Mouse (Mus musculus): ENCODE data around the gene Nptn.
A peak's percentile ranks its signal among the peaks of the same experiment; 100 is the strongest.

The Nptn gene

DNA sequence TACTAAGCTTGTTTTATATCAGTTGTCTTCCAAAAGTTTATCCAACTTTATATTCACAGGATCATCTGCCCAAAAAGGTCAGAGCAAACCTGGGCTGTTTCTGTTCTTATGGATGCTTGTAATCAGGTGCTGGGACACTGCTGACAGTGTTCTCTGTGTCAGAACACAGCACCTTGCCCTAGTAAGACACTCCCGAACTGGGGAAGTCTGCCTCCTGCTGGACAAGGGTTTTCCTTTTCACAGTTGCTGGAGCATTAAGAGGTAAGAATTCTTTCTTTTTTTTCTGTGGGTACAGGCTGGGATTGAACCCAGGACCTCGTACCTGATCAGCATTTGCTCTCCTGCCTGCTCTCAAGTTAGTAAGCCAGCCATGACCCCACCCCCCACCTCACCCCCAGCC lies 74.4 kb downstream of the Nptn start:
- DNase-seq (ENCODE audit: low read depth, low spot score): peak; percentile 55

DNA sequence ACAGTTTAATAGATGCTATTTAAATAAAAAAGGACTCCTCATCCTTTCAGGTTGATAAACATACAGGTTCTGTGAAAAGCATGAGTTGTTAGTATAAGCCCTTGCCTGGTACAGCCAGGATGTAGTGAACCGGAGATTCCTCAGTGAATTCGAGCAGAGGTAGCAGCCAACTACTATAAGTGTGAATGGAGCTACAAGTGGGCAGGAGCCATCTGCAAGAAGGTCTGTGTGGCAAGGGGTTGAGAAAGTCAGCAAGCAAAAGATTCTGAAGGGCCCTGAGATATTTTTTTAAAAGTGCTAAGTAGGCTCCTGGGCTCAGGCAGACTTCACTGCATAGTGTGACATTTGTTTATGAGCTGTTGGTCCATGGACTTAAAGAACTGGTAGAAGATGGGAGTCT lies 74.8 kb downstream of the Nptn start:
- no peak for DNase-seq (ENCODE audit: low read depth, low spot score)

DNA sequence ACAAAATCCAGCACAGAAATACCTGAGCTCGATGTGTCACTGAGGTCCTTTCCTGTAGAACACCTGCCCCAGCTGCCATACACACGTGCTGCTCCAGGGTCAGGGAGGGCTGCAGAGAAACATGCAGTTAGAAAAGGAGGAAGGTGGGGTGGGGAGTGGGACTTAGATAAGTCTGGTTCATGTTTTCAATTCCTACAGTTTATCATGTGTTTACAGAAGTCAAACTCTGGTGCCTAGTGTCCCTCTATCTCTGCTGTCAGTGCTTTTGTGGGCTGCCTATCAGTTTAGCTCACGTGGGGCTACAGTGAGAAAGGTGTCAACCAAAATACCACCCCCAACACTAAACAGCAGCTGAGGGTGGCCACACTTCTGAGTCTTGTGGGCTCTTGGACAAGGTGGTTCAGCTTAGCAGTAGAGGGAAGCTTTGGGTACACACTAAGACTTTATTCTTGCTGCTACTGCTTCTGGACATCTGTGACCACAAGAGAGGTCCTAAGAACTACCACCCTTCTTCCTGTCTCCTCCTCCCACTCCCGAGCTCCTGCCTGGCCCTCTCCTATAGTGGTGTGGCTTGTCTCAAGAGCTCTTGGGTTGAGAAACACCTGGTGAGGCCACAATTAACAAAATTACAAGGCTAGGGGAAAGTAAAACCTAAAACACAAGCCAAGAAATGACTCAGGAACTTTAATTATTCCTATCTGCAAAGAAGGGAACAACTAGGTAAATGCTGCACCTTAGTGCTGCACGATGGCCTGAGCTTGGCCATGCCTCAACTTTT lies 75.9 kb downstream of the Nptn start:
- no peak for DNase-seq (ENCODE audit: low read depth, low spot score)

DNA sequence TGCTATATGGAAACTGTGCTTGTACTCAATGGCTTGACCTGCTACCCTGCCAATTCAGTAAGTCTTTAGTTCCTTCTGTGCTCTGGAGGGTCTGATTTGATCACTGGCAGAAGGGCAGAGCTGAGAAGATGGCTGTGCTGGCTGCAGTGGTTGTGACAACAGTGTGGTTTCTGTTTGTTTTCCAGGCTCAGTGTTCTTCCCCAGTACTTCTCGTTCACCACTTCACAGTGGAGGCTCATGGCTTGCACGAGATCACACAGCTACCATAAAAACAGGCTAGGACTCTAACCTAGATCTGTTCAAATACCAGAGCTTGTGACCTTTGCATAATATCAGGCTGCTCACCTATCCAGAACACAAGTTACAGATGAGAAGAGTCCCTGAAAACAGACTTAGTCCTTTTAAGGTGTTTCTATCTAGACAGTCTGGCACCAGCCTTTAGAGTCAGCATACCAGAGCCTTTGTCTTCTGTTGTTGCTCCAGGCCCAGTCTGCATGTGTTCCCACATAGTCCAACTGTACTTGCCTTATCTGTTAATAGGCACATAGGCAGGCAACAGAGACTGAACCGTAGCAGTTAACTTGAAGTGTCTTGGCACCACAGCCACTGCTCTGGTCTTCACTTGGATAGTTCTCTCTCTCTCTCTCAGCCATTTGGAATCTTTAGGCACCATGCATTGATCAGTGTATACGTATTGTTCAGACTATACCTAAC lies 76.7 kb downstream of the Nptn start:
- DNase-seq (ENCODE audit: low read depth, low spot score): no peak

DNA sequence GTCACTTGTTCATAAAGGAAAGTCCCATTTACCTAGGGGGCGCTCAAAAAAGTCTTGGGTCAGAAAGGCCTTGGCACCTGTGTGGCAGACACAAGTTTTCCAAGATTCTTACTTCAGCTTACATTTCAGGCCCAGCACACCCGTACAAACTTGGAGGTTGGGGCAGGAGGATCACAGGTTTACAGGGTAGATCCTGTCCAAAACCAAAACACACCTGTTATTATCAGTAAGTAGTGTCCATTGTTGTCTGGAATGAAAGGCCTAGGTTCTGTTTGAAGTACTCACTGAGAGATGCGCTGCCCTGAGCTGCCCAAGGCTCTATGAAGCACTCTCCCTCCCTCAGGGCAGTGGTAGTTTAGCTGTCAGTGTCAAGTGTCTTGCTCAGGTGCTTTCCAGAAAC lies 77.3 kb downstream of the Nptn start:
- no peak for DNase-seq (ENCODE audit: low read depth, low spot score)

DNA sequence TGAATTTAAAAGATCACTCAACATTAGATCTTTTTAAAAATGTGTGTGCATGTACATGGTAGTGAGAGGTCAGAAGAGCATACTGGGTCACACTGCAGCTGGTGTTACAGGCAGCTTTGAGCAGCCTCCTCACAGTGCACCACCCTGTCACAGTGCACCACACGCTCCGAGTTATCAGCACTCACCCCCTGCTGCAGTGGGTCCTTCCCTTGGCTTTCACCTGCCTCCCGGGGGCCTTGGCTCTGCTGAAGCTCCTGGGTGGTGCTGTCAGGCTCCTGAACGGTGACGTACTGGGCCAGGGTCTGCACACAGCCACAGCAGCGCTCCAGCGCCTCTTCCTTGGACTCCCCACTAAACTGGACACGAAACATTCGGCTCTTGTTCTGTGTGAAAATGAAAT lies 77.9 kb downstream of the Nptn start:
- no peak for DNase-seq (ENCODE audit: low read depth, low spot score)

DNA sequence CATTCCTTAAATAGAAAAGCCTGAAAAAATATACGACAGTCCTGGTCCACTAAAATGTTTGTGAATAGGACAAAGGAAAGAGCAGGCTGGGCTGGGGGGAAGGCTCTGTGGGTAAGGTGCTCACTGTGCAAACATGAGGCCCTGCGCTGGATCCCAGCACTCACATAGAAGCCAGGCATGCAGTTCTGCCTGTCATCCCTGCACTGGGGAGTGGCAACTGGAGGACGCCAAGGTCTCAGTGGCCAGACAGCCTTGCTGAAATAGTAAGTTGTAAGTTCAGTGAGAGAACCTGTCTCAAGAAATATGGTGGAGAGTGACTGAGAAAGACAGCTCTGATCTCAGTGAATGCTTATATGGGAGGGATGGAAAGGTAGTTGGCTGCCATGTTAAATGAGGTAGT lies 78.6 kb downstream of the Nptn start:
- DNase-seq (ENCODE audit: low read depth, low spot score): no peak

DNA sequence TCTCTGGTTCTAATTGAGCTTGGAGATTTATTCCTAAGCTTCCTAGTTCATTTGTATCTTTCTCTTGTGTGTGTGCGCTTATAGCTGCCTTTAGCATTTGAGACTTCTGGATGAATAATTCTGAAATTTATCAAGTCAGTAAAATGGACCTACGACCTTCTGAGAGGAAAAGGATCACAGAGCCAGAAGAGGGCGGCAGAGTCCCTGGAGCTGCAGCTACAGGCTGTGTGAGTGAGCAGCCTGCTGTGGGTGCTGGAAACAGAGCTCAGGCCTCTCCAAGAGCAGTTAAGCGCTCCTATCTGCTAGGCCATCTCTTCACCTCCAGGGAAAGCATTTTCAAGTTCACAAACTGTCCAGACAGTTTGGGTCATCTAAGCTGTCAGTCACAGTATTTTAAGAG lies 80.0 kb downstream of the Nptn start:
- peak; percentile 41 for DNase-seq (ENCODE audit: low read depth, low spot score)

DNA sequence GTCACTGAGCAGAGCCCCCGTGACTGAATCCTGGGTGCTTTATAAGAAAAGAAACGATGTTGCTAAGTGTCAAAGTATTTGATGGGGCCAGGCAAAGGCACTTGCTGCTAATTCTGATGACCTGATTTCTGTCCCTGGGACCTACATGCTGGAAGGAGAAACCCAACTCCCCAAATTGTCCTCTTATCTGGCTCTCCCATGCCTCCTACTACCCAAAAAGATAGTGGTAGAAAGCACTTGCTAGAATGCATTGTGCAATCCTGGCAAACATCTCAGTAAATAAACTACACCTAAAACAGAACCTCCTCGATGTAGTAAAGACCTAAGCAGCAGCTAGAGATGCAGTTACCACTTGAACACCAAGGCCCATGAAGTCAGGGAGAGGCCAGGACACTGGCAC lies 80.8 kb downstream of the Nptn start:
- DNase-seq (ENCODE audit: low read depth, low spot score): no peak

DNA sequence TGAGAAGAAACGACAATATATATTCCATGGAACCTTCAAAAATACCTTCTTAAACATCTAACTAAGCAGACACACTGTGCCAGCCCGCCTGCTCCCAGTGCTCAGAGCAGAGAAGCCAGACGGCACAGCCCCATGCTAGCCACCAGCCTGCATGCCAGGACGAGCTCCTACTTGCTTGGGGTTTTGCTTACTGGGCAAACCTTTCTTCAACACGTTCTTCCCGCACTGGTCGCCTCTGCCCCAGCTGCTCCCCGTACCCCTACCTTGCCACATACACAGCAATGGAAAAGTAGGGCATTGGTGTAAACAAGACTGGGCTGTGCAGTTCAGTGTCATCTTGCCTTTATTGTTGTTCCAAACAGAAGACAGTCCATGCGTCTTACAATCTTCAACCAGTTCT lies 83.5 kb downstream of the Nptn start:
- no peak for DNase-seq (ENCODE audit: low read depth, low spot score)

DNA sequence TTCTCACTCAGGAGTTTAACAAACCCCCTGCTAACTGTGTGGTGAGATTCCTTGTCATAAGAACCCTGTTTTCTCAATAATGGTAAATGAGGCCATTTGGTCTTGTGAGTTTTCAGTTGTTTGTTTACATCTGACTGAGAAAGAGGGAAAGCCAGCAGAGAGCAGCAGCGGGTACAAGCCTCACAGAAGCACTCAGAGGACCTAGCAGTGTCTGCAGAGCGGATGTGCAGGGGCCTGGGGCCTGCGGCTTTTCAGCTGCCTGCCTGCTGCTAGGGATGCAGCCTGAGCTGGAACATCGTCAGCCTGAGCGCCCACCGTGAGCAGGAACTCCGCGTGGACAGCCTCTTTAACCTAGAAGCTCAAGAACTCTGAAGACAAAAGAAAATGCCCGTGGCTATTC lies 84.2 kb downstream of the Nptn start:
- no peak for DNase-seq (ENCODE audit: low read depth, low spot score)

DNA sequence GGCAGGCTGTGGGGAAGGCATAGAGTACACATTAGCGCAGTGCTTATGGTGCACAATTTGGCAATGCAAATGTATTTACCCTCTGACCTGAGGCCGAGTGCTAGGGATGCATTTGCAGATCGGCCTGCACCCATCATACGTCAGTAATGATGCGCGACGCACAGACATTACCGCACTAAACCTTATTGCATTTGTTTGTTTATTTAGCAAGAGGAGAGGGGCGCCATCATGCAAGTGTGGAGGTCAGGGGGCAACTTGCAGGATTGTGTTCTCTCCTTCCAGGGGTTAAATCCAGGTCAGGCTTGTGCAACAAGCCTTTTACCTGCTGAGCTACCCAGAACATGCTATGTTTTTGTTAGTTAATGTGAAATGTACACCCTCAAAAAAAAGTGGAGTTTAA lies 85.2 kb downstream of the Nptn start:
- DNase-seq (ENCODE audit: low read depth, low spot score): no peak

DNA sequence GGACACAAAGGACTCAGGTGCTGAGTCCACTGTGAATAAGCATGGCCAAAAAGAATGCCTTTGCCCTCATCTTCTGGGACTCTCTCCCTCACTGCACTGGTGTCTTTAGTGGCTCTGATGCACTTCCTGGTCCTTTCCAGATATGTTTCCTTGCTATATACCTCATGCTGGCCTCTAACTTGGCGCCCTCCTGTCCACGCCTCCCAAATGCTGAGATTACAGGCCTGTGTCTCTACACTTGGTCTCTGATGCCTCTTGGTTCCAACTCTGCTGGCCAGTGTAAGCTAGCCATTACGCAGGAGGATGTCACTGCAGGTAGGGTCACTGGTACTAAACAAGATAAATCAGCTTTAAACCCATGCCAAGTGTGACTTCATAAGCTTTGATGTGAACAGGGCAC lies 86.1 kb downstream of the Nptn start:
- DNase-seq (ENCODE audit: low read depth, low spot score): no peak

DNA sequence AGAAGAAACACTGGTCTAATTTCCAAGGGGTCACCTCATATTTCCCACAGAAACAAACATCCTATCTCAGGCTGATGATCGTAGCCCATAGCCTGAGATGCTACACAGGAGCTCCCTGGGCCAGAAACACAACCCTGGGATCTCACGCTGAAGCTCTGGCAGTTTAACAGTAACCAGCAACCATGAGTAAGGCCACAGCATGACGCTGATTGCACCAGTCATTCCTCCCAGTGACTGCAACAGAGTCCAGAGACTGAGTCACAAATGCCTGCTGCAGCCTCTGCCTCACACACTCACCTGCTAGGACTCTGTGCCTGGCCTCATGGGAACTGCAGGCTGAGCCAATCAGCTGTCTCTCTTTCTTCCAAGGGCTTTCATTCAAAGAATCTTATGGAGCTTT lies 87.0 kb downstream of the Nptn start:
- DNase-seq (ENCODE audit: low read depth, low spot score): no peak

DNA sequence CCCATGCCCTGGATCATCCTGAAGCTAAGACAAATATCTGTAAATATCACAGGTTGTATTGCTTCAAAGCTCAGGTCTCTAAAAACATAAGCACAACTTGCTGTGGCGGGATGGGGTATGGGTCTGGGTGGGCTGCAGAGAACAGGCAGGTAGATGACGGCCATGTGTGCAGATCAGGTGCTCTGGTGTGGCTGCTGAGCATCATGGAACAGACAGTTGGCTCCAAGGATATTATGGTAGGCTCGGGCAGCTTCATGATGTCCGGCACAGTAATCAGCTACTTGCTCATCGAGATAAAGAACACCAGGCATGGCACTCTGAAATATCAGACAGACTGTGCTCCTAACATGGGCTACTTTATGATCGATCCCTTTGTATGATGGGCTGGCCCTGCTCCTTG lies 87.8 kb downstream of the Nptn start:
- no peak for DNase-seq (ENCODE audit: low read depth, low spot score)

DNA sequence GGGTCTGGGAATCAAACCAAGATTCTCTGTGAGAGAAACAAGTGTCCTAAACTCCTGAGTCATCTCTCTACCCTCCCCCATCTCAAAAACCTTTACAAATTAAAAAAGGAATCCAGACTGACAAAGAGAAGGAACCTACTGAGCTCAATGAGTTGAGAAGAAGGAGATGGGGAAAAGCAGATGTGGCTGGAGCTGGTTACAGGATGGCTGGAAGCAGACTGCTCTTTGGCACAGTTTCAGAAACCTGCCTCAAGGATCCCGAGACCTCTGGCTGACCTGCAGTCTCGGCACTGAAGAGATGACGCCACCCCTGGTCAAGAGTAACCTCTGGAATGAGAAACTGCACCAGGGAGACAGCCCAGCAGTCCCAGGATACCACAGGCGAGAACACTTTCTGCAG lies 90.4 kb downstream of the Nptn start:
- DNase-seq (ENCODE audit: low read depth, low spot score): peak; percentile 39

DNA sequence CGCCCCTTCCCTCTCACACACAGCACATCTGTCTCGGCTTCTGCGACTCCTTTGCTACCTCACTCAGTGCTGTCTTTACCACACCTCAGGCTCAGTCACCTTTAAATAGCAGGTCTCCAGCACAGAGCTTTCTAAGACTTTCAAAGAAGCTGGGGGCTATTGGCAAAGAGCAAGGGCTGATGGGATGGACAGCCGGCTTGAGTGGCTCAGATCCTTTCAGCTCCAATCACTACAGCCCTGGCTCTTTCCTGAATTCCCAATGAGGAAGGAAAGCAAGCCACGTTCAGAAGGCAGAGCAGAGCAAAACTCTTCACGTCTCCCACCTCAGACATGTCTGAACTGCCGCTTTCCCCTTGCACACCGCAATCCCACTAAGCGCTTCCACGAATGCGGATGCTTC lies 92.7 kb downstream of the Nptn start:
- no peak for DNase-seq (ENCODE audit: low read depth, low spot score)

DNA sequence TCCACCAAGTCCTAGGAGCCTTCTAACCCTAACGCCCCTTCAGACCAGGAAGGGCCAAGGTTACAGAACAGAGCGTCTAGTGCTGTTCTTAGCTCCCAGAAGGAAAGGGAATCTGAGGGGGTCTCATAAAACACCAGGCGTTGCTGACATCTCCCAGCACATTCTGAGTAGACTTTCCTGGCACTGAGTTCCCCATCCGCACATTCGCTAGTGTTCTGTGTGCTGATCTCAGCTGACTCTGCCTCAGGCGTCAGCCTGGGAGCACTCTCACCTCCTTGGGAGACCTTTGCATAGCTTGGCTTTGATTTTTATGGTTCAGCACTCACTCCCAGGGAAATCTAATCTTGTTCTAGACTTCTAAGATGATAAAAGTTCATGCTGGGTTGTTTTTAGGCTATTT lies 93.3 kb downstream of the Nptn start:
- no peak for DNase-seq (ENCODE audit: low read depth, low spot score)

DNA sequence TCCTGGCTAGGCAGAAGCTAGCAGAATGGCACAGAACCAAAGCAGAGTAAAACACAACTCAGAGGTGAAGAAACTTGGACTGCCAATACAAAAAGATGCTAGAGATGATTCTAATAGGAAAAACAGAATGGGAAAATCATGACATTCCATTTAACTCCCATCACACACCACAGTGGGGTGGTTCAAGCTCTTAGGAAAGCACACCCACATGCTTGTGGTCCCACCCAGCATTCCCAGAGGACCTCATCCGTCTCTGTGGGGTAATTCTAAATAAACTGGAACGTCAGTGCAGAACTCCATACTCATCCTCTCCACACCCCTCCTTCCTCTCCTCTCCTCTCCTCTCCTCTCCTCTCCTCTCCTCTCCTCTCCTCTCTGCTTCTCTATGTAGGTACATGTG lies 99.4 kb downstream of the Nptn start:
- DNase-seq (ENCODE audit: low read depth, low spot score): no peak

DNA sequence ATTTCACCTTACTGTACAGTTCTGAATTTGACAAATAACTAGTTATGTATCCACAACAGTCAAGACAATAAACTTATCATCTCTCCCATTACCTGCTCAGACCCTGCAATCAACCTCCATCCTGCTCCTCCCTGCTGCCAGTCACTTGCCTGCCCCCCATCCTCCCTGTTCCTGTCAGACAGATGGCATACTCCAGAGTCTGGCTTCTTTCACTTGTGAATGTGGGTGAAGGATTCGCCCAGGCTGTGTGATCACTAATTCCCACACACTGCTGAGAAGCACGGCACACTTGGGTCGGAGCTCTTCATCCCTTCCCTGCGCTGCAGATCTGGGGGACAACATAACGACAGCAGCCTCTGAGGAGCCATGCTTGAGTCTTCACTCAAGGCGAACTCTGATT lies 100.1 kb downstream of the Nptn start:
- DNase-seq (ENCODE audit: low read depth, low spot score): no peak

DNA sequence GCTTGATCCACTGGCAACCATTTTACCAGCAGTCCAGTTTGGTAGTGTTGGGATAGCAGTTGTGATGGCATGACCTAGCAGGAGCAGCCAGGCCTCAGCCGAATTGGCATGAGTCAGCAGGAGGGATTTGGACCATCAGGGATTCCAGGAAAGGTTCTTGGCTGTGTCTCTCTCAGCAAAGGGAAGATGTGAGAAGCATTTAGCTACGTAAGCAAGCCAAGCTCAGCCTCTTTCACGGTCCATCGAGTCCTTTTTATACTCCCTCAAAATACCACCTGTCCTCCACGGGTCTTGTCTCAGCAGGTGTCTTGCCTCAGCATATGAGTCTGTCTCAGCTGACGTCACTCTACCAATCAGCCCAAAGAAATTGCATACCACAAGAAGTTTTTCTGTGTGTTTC lies 101.3 kb downstream of the Nptn start:
- no peak for DNase-seq (ENCODE audit: low read depth, low spot score)

DNA sequence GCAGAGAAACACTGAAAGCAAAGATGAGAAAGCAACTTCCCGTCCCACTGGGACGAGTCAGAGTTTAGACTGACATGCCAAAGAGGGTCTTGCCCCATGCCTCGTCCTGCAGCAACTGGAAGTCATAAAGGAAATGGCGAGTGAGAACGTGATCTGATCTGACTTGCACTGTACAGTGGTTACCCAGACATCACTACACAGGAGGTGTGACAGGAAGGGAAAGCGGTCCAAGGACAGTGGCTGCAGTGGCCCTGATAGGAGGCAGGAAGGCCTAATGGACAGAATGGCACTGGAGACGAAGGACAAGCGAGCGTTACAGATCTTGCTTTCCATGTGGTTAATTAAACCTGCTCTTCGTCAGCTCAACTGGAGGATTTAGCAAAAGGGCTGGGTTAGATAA lies 103.2 kb downstream of the Nptn start:
- DNase-seq (ENCODE audit: low read depth, low spot score): no peak

DNA sequence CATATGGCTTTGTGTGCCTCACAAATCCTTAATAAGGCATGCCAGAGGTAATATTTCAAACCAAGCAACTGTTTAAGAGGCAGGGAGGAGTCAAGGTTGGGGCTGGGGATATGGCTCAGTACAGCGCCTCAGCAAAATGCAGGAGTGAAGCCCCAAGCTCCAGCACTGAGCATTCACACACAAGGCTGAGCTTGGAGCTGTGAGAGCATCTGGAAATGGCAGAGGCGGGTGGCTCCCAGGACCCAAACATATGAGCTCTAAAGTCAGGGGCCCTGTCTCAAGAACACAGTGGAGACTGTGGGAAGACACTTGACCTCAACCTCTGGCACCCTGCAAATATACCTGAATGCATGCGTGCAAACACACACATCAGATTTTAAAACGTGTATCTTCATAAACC lies 106.0 kb downstream of the Nptn start:
- no peak for DNase-seq (ENCODE audit: low read depth, low spot score)

DNA sequence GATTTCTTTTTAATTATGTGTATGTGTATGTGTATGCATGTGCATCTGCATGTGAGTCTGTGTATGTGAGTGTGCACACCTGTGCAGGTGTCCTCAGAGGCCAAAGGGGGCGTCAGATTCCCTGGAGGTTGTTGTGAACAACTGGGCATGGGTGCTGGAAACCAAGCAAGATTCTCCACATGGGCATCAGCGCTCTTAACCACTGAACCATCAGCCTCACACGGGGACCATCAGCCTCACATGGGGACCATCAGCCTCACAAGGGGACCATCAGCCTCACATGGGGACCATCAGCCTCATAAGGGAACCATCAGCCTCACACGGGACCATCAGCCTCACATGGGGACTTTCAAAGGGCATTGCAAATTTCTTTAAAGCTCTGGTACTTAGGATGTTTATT lies 108.7 kb downstream of the Nptn start:
- no peak for DNase-seq (ENCODE audit: low read depth, low spot score)

Measured in ZHBTc4 (cell line).